Mouse (Mus musculus): ENCODE results near the gene Med16. TPM values are rescaled to one million over a fixed set of nuclear protein-coding genes. Genes with fewer than 3 reads are reported as not detected.
A peak's percentile ranks its signal among the peaks of the same experiment; 100 is the strongest.

Gene Med16
- polyA plus RNA-seq, 1 experiment from 2014 or later: 77.3 TPM

DNA sequence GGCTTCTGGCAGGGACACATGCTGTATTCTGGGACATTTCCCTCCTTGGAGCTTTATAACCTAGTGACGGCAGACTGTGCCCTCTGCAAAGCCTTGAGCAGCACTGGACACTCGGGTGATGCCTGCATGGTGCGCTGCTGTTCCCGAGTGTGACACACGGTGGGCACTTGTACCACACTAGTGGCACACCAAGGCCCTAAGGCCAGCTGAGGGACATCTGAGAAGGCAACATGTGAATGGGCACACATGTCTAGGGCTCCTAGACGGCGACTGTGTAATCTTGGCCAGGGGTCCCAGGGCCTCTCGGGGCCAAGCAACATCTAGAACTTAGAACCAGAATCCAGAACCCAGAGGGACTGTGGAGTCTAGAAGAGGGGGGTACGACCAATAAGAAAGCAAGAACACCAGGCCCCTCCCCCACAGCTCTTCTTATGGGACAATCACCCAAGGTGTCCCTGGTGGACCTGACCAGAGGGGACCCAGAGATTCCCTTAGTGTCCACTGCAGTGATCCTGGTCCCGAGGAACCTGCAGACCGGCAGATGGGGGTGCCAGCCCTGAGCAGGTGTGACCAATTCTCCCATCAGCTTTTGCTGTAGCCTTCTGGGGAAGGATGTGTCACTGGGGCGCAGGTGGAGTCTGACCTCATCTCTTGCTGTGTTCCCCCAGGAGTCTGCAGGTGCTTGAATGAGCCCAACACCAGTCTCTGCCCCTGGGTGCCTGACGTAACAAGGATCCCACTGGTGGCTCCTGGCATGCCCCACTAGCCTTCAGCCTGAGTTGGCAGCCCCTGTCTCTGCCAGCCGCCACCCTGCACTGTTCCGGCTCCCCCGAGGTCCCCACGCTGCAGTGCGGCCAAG lies 21.5 kb upstream of the Med16 start:
- DNase-seq (ENCODE audit: low spot score): no peak
- 89% methylated on average over 18 of the region's 18 CpGs for WGBS
- peak overlapping the region; percentile 96 for H3K27ac ChIP-seq
- no peaks in the 10 kb centered on the region for H3K9me3 ChIP-seq
- peaks cover 66% of the 10 kb centered on the region for H3K27me3 ChIP-seq (ENCODE audit: insufficient read depth, poor library complexity, severe bottlenecking)
- peaks cover 48% of the 10 kb centered on the region for H3K36me3 ChIP-seq
- peak overlapping the region; percentile 95 for H3K4me3 ChIP-seq
- peaks cover 98% of the 10 kb centered on the region for H3K4me1 ChIP-seq (replicated peaks)

DNA sequence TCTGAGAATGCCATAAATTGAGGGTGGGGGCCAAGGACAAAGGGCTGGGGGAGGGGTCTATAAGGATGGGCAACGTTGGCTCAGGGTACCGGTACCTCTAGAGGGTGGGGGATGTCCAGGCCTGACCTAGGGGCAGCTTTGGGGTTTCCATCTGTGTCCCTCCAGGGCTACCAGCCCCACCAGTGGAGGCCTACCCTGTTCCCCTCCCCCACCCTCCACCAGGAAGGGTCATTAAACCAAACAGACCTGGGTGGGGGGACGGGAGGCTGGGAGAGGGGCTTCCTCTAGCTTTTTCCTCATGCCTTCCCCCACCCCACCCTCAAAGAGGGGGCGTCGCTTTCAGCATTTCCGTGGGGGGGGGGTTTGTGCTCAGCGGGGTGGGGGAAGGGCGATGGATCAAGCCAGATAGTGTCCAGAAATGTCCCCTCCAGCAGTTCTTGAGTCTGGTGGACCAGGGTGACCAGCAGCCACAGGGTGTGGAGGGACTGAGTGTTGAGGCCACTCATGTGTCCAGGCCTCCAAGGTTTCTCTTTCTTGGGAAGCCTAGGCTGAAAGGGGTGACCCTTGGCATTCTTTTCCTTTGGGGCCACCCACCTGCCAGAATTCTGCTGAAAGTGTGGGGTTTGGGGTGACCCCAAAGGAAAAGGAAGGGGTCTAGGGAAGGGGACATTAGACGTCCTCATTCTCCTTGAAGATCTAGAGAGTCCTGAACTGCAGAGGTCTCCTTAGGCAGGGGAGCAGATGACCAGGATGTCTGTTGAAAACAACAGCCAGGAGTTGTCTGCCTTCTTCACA lies 20.4 kb upstream of the Med16 start:
- peak overlapping the region; percentile 95 for H3K4me3 ChIP-seq
- H3K4me1 ChIP-seq (replicated peaks): peaks cover 87% of the 10 kb centered on the region
- peak overlapping the region; percentile 96 for H3K27ac ChIP-seq
- H3K36me3 ChIP-seq: peaks cover 38% of the 10 kb centered on the region
- 23% methylated on average over 9 of the region's 9 CpGs for WGBS
- DNase-seq (ENCODE audit: low spot score): no peak
- peaks cover 58% of the 10 kb centered on the region for H3K27me3 ChIP-seq (ENCODE audit: insufficient read depth, poor library complexity, severe bottlenecking)
- H3K9me3 ChIP-seq: no peaks in the 10 kb centered on the region

DNA sequence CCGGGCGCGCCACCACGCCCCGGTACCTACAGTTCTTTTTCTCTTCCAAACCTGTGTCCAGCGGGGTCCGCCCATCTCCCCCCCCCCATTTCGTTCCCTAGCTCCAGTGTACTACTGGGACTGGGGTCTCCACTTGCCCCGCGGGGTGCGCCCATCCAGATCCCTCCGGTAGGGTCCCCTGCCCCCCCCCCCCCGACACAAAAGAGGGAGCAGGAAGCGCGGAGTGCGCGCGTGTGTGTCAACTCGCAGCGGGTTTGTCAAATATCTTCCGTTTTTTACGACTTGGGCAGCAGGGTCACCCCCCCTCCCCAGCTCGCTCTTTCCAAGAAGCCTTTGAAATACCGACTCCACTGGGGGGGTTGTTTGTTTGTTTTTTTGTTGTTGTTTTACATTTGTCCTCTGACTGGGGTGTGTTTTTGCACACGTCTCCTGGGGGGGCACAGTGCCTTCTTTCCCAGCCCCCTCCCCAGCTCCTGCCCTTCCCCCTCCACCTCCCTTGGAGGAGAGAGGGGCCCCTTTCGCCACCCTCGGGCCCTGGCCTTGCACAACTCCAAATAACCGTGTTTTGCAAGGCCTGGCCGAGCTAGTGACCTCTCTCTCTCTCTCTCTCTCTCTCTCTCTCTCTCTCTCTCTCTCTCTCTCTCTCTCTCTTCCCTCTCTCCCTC lies 19.4 kb upstream of the Med16 start:
- Histone ChIP-seq H3K36me3 (peaks cover 30% of the 10 kb centered on the region), H3K4me3 (peak overlapping the region; percentile 95), H3K27me3 (ENCODE audit: insufficient read depth, poor library complexity, severe bottlenecking) (peaks cover 58% of the 10 kb centered on the region), H3K27ac (peak overlapping the region; percentile 96), H3K9me3 (no peaks in the 10 kb centered on the region), H3K4me1 (replicated peaks) (peaks cover 77% of the 10 kb centered on the region)
- WGBS: under 1% methylated on average over 29 of the region's 29 CpGs
- peak; percentile 66 for DNase-seq (ENCODE audit: low spot score)

DNA sequence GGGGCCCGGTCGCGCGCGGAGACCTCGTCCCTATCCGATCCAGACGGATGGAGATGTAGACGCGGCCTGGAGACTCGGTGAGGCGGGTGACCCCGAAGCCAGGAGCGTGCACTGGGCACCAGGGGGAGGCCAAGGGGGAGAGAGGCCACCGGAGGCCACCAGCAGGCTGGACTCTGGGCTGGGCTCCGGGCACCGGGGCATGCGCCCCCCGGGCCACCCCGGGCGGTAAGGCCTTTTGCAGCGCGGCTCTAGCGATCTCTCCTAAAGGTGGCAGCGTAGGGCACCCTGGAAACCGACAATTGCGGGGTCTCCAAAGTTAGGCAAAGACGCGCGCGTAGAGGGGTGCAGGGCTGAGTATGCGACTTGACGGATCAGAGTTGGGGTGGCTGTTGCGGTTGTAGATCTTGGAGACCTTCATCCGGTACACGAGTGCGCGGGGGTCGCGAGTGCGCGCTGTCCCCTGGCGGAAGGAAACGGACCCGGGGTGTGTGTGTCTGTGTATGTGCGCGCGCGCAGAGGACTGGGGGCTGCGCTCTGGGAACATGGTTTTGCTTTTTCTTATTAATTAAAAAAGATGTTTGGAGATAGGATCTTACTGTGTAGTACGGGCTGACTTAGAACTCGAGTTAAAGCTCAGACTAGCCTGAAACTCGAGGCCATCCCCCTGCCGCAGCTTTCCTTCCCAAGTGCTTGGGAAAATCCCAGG lies 18.8 kb upstream of the Med16 start:
- DNase-seq (ENCODE audit: low spot score): no peak
- Histone ChIP-seq H3K36me3 (peaks cover 24% of the 10 kb centered on the region), H3K4me1 (replicated peaks) (peaks cover 71% of the 10 kb centered on the region), H3K9me3 (no peaks in the 10 kb centered on the region), H3K4me3 (peak overlapping the region; percentile 95), H3K27ac (peak overlapping the region; percentile 96), H3K27me3 (ENCODE audit: insufficient read depth, poor library complexity, severe bottlenecking) (peaks cover 58% of the 10 kb centered on the region)
- under 1% methylated on average over 54 of the region's 54 CpGs for WGBS

DNA sequence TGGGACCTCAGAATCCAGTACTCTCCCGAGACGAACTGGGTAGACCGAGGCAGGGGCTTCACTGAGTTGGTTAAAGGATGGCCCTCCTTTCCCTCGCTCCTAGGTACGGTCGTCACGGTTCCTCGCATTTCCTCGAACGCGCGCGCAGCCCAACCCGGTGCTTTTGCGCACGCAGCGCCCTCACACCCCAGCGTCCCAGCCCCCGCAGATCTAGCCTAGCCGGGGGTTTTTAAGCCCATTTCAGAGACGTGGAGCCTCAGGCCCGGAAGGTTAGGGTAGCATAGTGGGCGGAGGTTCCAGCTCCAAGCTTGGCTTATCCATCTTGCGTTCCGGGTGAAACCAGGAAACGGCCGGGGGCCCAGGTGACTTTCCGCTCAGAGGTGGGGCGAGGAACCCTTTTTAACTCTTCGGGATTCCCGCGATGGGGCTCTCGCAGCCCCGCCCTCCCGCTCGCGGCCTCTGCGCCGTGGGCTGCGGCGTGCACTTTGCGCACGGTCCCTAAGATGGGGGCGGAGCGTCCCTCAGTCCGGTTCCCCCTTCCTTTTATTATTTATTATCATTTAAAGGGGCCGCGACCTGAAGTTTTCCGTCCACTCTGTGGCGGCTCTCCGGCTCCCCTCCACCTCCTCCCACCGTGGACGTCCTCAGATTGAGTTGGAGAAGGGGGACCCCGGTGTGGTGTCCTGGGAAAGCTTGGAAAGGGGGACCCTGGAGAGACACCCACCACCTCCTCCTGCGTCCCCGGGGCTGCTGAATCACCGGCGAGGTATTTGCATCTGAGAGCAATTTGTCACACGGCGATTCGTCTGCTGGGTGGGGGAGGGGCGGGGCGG lies 18.0 kb upstream of the Med16 start, which contains the start of gene Arid3a:
Arid3a (plus strand) TSS at position 553 of the 833 bp plus-strand sequence.
- H3K9me3 ChIP-seq: no peaks in the 10 kb centered on the region
- under 1% methylated on average over 63 of the region's 63 CpGs for WGBS
- H3K4me1 ChIP-seq (replicated peaks): peaks cover 65% of the 10 kb centered on the region
- peak within 1 kb of the TSS; percentile 96 for H3K27ac ChIP-seq
- peak; percentile 90 for DNase-seq (ENCODE audit: low spot score)
- H3K27me3 ChIP-seq (ENCODE audit: insufficient read depth, poor library complexity, severe bottlenecking): peaks cover 58% of the 10 kb centered on the region
- peaks cover 16% of the 10 kb centered on the region for H3K36me3 ChIP-seq
- peak within 1 kb of the TSS; percentile 95 for H3K4me3 ChIP-seq

DNA sequence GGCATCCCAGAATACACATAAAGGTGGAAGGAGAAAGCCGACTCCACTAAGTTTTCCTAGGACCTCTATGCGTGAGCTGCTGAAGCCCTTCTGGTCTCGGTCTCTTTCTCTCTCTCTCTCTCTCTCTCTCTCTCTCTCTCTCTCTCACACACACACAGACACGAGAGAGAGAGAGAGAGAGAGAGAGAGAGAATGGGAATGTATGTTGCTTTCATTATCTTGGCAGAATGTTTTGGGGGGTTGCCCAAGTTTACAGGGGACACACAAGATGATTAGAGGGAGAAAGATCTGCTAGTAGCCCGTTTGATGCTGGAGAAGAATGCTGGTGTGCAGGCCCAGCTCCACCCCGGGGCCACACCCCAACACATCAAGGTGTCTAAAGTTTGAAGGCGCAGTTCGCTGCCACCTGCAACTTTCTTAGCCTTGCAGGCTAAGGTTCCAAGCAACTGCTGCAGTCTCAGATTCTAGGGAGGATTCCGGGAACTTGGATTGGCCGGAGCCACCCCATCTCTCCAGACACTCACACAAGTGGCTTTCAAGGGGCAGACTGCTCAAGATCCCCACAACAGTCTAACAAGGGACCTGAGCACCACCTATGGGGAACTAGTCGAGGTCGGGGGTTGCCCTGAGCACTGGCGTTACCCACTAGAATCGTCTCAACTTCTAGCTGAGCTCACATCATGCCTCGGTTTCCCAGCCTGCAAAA lies 17.2 kb upstream of the Med16 start:
- Histone ChIP-seq H3K9me3 (no peaks in the 10 kb centered on the region), H3K4me3 (peak overlapping the region; percentile 95), H3K4me1 (replicated peaks) (peaks cover 65% of the 10 kb centered on the region), H3K27ac (peak overlapping the region; percentile 96), H3K36me3 (peaks cover 8% of the 10 kb centered on the region), H3K27me3 (ENCODE audit: insufficient read depth, poor library complexity, severe bottlenecking) (peaks cover 58% of the 10 kb centered on the region)
- WGBS: 14% methylated on average over 15 of the region's 15 CpGs
- DNase-seq (ENCODE audit: low spot score): no peak

DNA sequence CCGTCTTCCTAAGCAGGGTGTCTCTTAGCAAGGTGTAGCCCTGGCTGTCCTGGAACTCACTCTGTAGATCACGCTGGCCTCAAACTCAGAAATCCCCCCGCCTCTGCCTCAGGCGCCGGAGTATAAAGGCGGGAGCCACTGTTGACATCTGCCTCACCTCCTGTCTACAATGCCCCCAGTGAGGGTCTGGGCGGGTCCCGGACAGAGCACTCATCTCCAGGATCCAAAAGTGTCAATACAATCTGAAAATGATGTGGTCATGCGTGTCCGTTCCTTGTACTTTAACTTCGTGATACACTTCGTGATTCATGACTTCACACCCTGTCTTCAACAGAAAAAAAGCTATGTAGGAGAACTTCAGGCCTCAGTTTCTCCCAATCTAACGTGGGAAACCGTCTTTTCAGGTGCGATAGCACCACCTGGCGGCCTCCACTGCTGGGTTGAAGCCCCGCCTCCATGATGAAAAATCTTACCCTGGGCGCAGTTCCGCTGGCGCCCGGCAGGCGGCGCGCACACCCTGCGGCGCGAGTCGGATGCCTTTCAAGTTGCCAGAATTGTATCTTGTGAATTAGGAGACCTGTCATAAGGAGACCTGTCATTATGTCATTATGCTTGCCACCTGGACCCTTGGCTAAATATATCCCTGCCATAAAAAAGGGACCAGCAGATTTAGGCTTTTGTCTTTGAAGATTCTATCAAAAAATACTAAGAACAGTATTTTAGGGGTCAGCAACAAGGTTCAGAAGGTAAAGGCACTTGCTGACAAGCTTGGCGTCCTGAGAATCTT lies 16.5 kb upstream of the Med16 start:
- WGBS: 10% methylated on average over 29 of the region's 29 CpGs
- peak; percentile 90 for DNase-seq (ENCODE audit: low spot score)
- no peaks in the 10 kb centered on the region for H3K9me3 ChIP-seq
- H3K4me1 ChIP-seq (replicated peaks): peaks cover 65% of the 10 kb centered on the region
- H3K4me3 ChIP-seq: peak overlapping the region; percentile 18; the same call in 1 of the 2 replicates
- H3K36me3 ChIP-seq: peaks cover under 1% of the 10 kb centered on the region; the same call in 1 of the 2 replicates
- H3K27me3 ChIP-seq (ENCODE audit: insufficient read depth, poor library complexity, severe bottlenecking): peaks cover 58% of the 10 kb centered on the region
- H3K27ac ChIP-seq: no peak overlapping the region

DNA sequence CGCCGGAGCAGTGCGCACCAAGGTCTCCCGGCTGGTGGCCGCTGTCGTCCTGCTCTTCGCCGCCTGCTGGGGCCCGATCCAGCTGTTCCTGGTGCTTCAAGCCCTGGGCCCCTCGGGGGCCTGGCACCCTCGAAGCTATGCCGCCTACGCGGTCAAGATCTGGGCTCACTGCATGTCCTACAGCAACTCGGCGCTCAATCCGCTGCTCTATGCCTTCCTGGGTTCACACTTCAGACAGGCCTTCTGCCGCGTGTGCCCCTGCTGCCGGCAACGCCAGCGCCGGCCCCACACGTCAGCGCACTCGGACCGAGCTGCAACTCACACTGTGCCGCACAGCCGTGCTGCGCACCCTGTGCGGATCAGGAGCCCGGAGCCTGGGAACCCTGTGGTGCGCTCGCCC lies 12.8 kb upstream of the Med16 start:
- H3K27ac ChIP-seq: no peak overlapping the region
- peak overlapping the region; percentile 44 for H3K4me3 ChIP-seq
- no peaks in the 10 kb centered on the region for H3K36me3 ChIP-seq
- peaks cover 62% of the 10 kb centered on the region for H3K4me1 ChIP-seq (replicated peaks)
- no peaks in the 10 kb centered on the region for H3K9me3 ChIP-seq
- WGBS: 2% methylated on average over 34 of the region's 34 CpGs
- DNase-seq (ENCODE audit: low spot score): no peak
- H3K27me3 ChIP-seq (ENCODE audit: insufficient read depth, poor library complexity, severe bottlenecking): peaks cover 84% of the 10 kb centered on the region

DNA sequence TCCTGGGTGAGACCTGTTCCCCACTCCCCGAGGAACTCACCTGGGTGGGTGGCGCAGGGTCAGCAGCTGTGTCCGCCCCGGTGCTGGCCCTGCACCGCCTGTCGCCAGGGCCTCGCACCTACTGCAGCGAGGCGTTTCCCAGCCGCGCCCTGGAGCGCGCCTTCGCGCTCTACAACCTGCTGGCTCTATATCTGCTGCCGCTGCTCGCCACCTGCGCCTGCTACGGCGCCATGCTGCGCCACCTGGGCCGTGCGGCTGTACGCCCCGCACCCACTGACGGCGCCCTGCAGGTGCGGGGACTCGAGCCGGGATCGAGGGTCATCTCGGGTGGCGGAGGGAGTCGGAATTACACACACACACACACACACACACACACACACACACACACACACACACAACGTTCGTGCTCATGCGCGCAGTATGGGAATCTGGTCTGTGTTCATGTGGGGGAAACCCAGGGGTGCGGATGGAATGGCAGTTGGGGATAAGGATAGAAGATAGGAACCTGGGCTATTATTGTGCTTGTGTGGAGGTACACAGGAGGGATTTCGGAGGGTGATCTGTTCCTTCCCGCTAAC lies 12.3 kb upstream of the Med16 start, which contains the start of gene R3hdm4:
R3hdm4 (minus strand) TSS at position 251 of the 578 bp plus-strand sequence.
- peak within 1 kb of the TSS; percentile 53 for H3K27ac ChIP-seq
- H3K4me1 ChIP-seq (replicated peaks): peaks cover 62% of the 10 kb centered on the region
- peaks cover 79% of the 10 kb centered on the region for H3K27me3 ChIP-seq (ENCODE audit: insufficient read depth, poor library complexity, severe bottlenecking)
- no peaks in the 10 kb centered on the region for H3K9me3 ChIP-seq
- H3K36me3 ChIP-seq: no peaks in the 10 kb centered on the region
- DNase-seq (ENCODE audit: low spot score): no peak
- WGBS: 4% methylated on average over 41 of the region's 41 CpGs
- peak within 1 kb of the TSS; percentile 44 for H3K4me3 ChIP-seq

All from hindbrain, embryonic 10.5 days (tissue).